Mouse (Mus musculus) heart, adult 2 months (tissue): Measurements from ENCODE around the gene Caskin1.

Experiments used
- CTCF ChIP-seq: fragments of 200-600 bp; IDR thresholded peaks from 2 replicates; pipeline ENCODE4 v1.8.1; 2022; ENCODE audit warnings: antibody characterized with exemption, mild to moderate bottlenecking, moderate library complexity
- EP300 ChIP-seq: fragments of 200-500 bp; IDR thresholded peaks from 2 replicates; pipeline ENCODE4 v1.6.1; 2011; ENCODE audit warnings: low read depth, low read length, control low read depth; ENCODE audit not compliant: insufficient read depth
- POLR2A ChIP-seq: fragments of 200-500 bp; IDR thresholded peaks from 2 replicates; pipeline ENCODE4 v1.6.1; 2011; ENCODE audit warnings: mild to moderate bottlenecking, low read depth, low read length, control low read depth; ENCODE audit not compliant: insufficient read depth

DNA sequence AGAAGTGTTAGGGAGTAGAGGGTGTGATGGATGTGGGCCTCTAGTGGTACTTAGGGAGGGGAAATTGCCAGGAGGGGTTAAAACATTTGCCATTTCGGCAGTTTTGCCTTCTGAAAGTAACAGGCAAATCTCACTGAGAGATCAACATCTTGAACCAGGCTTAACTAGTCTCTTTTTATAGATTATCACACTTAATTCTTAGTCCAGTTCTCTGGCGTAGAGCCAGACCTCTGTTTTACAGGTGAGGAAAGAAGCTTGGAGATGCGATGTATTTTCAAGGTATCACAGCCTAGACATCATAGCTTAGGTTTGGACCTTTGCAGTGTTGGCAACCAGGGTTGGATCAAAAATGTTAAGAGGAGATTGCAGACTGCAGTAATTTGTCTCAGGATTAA, 62.6 kb downstream of the Caskin1 start:
- TF ChIP-seq CTCF: no peak
- TF ChIP-seq POLR2A: no peak
- no peak for TF ChIP-seq EP300
